Comparison of ENCODE assay signal across 11 mouse cellular contexts in the genomic region with DNA sequence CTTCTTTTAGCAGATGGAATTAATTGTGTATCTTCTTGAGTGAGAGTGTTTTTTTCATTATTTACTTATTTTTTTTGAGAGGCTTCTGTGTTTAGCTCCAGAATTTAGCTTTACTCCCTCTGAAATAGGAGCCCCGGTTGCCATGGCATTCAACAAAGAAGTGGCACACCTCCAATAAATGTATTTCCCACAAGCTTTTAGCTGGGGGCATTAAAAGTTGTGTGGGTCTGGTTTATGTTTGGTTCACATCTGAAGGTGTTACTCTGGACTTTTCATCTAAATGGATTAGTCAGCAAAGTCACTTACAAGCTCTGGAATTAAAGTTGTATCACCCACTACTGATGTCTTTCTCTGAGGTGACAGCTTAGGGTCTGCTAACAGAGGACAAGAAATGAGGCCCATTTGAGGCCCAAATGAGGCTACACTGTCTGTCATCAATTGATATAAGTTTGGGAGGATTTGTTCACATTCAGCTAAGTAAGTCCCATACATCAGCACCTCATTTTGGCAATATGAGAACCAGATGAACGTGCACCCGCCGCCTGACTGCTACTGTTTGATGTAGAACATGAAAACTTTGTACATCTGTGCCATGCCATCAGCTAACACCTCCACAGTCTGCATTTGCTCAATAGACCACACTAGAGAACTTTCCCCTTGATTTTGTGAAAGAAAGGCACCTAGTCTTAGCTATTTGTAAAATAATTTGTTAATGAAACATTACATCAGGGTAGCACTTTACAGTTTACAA.
"Had no signal": no experiment of that assay in that cellular context is flagged by ENCODE, and none has a peak within 500 bp of the region (broad histone marks: within the 10 kb centered on the region; RNA-seq: fewer than 3 reads in every experiment).

No protein-coding gene starts in this region.

- H3K9me3 ChIP-seq: midbrain, embryonic 12.5 days had no signal

- H3K4me1 ChIP-seq: midbrain, embryonic 12.5 days had no signal

- H3K36me3 ChIP-seq: midbrain, embryonic 12.5 days had no signal

- DNase-seq: kidney, adult 2 months; kidney, postnatal 25 days; layer of hippocampus, postnatal 36 days; lung, embryonic 14.5 days; lung, postnatal 10 days; lung, postnatal 4 days; right cerebral cortex, postnatal 14 days; thymus, postnatal 36 days had no signal

- H3K4me3 ChIP-seq: midbrain, embryonic 12.5 days had no signal

- H3K9ac ChIP-seq: lung, embryonic 14.5 days; midbrain, embryonic 12.5 days had no signal

- ATAC-seq: intestine, embryonic 16.5 days; midbrain, embryonic 16.5 days had no signal

- H3K27me3 ChIP-seq: midbrain, embryonic 12.5 days had no signal

- H3K4me2 ChIP-seq: lung, embryonic 14.5 days; midbrain, embryonic 12.5 days had no signal

- H3K27ac ChIP-seq: midbrain, embryonic 12.5 days had no signal
